Mouse (Mus musculus) liver, embryonic 15.5 days (tissue): Measurements from ENCODE around the gene Wfdc16. TPM values are rescaled to one million over a fixed set of nuclear protein-coding genes. Genes with fewer than 3 reads are reported as not detected.

Experiments
- ATAC-seq: fragments of 200-750 bp; cut with Nextera tagmentation; 2 replicates; pipeline ENCODE4 v1.8.0; 2017; ENCODE audit warnings: moderate number of reproducible peaks, mild to moderate bottlenecking, moderate library complexity; ENCODE audit not compliant: insufficient read depth
- H3K27ac ChIP-seq: fragments of 300-500 bp; sonication (generic); replicated peaks from 2 replicates; pipeline ENCODE4 v1.5.1; 2015; ENCODE audit warnings: mild to moderate bottlenecking, inconsistent platforms
- H3K27me3 ChIP-seq: fragments of 300-500 bp; sonication (generic); 2 replicates; pipeline ENCODE4 v1.6.1; 2015; ENCODE audit warnings: mild to moderate bottlenecking, inconsistent platforms
- H3K36me3 ChIP-seq: fragments of 300-500 bp; sonication (generic); replicated peaks from 2 replicates; pipeline ENCODE4 v1.6.1; 2015; ENCODE audit warnings: moderate library complexity, mild to moderate bottlenecking, inconsistent platforms
- H3K4me1 ChIP-seq: fragments of 300-500 bp; sonication (generic); replicated peaks from 2 replicates; pipeline ENCODE4 v1.6.1; 2015; ENCODE audit warnings: inconsistent platforms
- H3K4me2 ChIP-seq: fragments of 300-500 bp; sonication (generic); 2 replicates; pipeline ENCODE4 v1.6.1; 2015; ENCODE audit warnings: moderate library complexity, mild to moderate bottlenecking, inconsistent platforms
- H3K4me3 ChIP-seq: fragments of 300-500 bp; sonication (generic); replicated peaks from 2 replicates; pipeline ENCODE4 v1.5.1; 2015; ENCODE audit warnings: mild to moderate bottlenecking, inconsistent platforms
- H3K9ac ChIP-seq: fragments of 300-500 bp; sonication (generic); 2 replicates; pipeline ENCODE4 v1.6.1; 2015; ENCODE audit warnings: moderate library complexity, mild to moderate bottlenecking, inconsistent platforms
- H3K9me3 ChIP-seq: fragments of 300-500 bp; sonication (generic); replicated peaks from 2 replicates; pipeline ENCODE4 v1.6.1; 2016; ENCODE audit warnings: inconsistent platforms
- WGBS: fragments of 180-500 bp; shearing (Covaris S2); methylation state at CpG from one replicate; pipeline ENCODE4 v1.1.7; 2015; ENCODE audit warnings: mixed read lengths; ENCODE audit not compliant: insufficient replicate concordance; 5-methylcytosine and 5-hydroxymethylcytosine counted together
- polyA plus RNA-seq: library from polyadenylated mRNA; unstranded; fragments of >200 nt; fragmentation: Nextera tagmentation; extraction: Ambion mirVana; gene quantifications from 2 replicates; pipeline ENCODE4 v1.2.1, GENCODE M21; 2015

Gene Wfdc16
- polyA plus RNA-seq = not detected in 2 replicates

- H3K4me2 ChIP-seq = no peak within 1 kb of the TSS
- no peak within 1 kb of the TSS for H3K9ac ChIP-seq
- H3K36me3 ChIP-seq = no peaks in the 10 kb centered on the region
- no peak within 1 kb of the TSS for H3K4me3 ChIP-seq
- no peak within 1 kb of the TSS for H3K27ac ChIP-seq
- 66% methylated on average over 3 of the region's 3 CpGs for WGBS
- H3K9me3 ChIP-seq = no peaks in the 10 kb centered on the region
- H3K27me3 ChIP-seq = no peaks in the 10 kb centered on the region
- ATAC-seq = no peak
- H3K4me1 ChIP-seq = no peaks in the 10 kb centered on the region
Observed at GRCm38 (mm10) chr2:164638696-164639095, at the start of gene Wfdc16. Wfdc16 (minus strand) TSS chr2:164638796.

GRCm38 (mm10) chr2:164684807-164685206, 46.2 kb upstream of the Wfdc16 start, which contains the start of gene Wfdc13:
Wfdc13 (plus strand) TSS chr2:164685107.
- Histone ChIP-seq H3K9me3 (no peaks in the 10 kb centered on the region), H3K4me1 (no peaks in the 10 kb centered on the region; the same call in 1 of the 2 replicates), H3K4me2 (no peak within 1 kb of the TSS), H3K27me3 (0 out of 2 replicates have a peak, but pooled peaks cover 5% of the 10 kb centered on the region), H3K27ac (no peak within 1 kb of the TSS), H3K36me3 (no peaks in the 10 kb centered on the region), H3K4me3 (no peak within 1 kb of the TSS), H3K9ac (no peak within 1 kb of the TSS)
- 38% methylated on average over 3 of the region's 3 CpGs for WGBS
- no peak for ATAC-seq

- Histone ChIP-seq H3K27me3 (no peaks in the 10 kb centered on the region), H3K9me3 (no peaks in the 10 kb centered on the region), H3K4me2 (no peak overlapping the region), H3K4me1 (peaks cover 9% of the 10 kb centered on the region), H3K36me3 (no peaks in the 10 kb centered on the region), H3K9ac (no peak overlapping the region), H3K27ac (no peak overlapping the region), H3K4me3 (no peak overlapping the region)
- 9% methylated on average over 3 of the region's 3 CpGs for WGBS
- peak; percentile 54; the same call in 1 of the 2 replicates for ATAC-seq
Observed at GRCm38 (mm10) chr2:164679906-164680305, 41.3 kb upstream of the Wfdc16 start.

- Histone ChIP-seq H3K4me3 (0 out of 2 replicates have a peak overlapping the region, but pooled peaks have one; percentile 12), H3K36me3 (no peaks in the 10 kb centered on the region), H3K27ac (no peak overlapping the region; the same call in 1 of the 2 replicates), H3K4me2 (peak overlapping the region; percentile 47), H3K27me3 (no peaks in the 10 kb centered on the region), H3K9me3 (no peaks in the 10 kb centered on the region), H3K9ac (no peak overlapping the region), H3K4me1 (peaks cover 9% of the 10 kb centered on the region)
- ATAC-seq = 0 out of 2 replicates have a peak, but pooled peaks have one; percentile 28
- WGBS = 17% methylated on average over 19 of the region's 19 CpGs
Observed at GRCm38 (mm10) chr2:164678848-164679625, 40.4 kb upstream of the Wfdc16 start.

GRCm38 (mm10) chr2:164676916-164677685, 38.5 kb upstream of the Wfdc16 start:
- Histone ChIP-seq H3K9ac (no peak overlapping the region), H3K4me2 (no peak overlapping the region), H3K27ac (no peak overlapping the region), H3K9me3 (no peaks in the 10 kb centered on the region), H3K4me3 (no peak overlapping the region), H3K36me3 (no peaks in the 10 kb centered on the region), H3K27me3 (no peaks in the 10 kb centered on the region), H3K4me1 (peaks cover 9% of the 10 kb centered on the region)
- ATAC-seq = no peak
- 64% methylated on average over 16 of the region's 16 CpGs for WGBS

GRCm38 (mm10) chr2:164676103-164676502, 37.5 kb upstream of the Wfdc16 start:
- no peak overlapping the region for H3K4me3 ChIP-seq
- 67% methylated on average over 7 of the region's 7 CpGs for WGBS
- H3K36me3 ChIP-seq = no peaks in the 10 kb centered on the region
- no peak for ATAC-seq
- peaks cover 9% of the 10 kb centered on the region for H3K4me1 ChIP-seq
- H3K9me3 ChIP-seq = no peaks in the 10 kb centered on the region
- no peak overlapping the region for H3K9ac ChIP-seq
- H3K27ac ChIP-seq = no peak overlapping the region
- no peaks in the 10 kb centered on the region for H3K27me3 ChIP-seq
- H3K4me2 ChIP-seq = no peak overlapping the region

GRCm38 (mm10) chr2:164673987-164674386, 35.4 kb upstream of the Wfdc16 start, which contains the start of gene Wfdc11:
Wfdc11 (minus strand) TSS chr2:164674087.
- WGBS = 57% methylated on average over 7 of the region's 7 CpGs
- Histone ChIP-seq H3K4me2 (no peak within 1 kb of the TSS), H3K27ac (no peak within 1 kb of the TSS), H3K36me3 (no peaks in the 10 kb centered on the region), H3K4me1 (peaks cover 5% of the 10 kb centered on the region; the same call in 1 of the 2 replicates), H3K9me3 (no peaks in the 10 kb centered on the region), H3K27me3 (no peaks in the 10 kb centered on the region), H3K4me3 (no peak within 1 kb of the TSS), H3K9ac (no peak within 1 kb of the TSS)
- ATAC-seq = no peak

GRCm38 (mm10) chr2:164670938-164671337, 32.3 kb upstream of the Wfdc16 start:
- H3K9me3 ChIP-seq = no peaks in the 10 kb centered on the region
- no peaks in the 10 kb centered on the region for H3K4me1 ChIP-seq
- WGBS = 18% methylated on average over 1 of the region's 1 CpGs
- no peaks in the 10 kb centered on the region for H3K36me3 ChIP-seq
- H3K4me2 ChIP-seq = no peak overlapping the region
- no peak overlapping the region for H3K9ac ChIP-seq
- H3K27me3 ChIP-seq = no peaks in the 10 kb centered on the region
- no peak overlapping the region for H3K27ac ChIP-seq
- no peak for ATAC-seq
- no peak overlapping the region for H3K4me3 ChIP-seq

- Histone ChIP-seq H3K9ac (no peak overlapping the region), H3K4me1 (no peaks in the 10 kb centered on the region), H3K36me3 (no peaks in the 10 kb centered on the region), H3K4me2 (no peak overlapping the region), H3K27me3 (no peaks in the 10 kb centered on the region), H3K4me3 (no peak overlapping the region), H3K9me3 (no peaks in the 10 kb centered on the region), H3K27ac (no peak overlapping the region)
- no peak for ATAC-seq
- 55% methylated on average over 5 of the region's 5 CpGs for WGBS
Observed at GRCm38 (mm10) chr2:164670261-164670660, 31.7 kb upstream of the Wfdc16 start.

- no peaks in the 10 kb centered on the region for H3K9me3 ChIP-seq
- no peak overlapping the region for H3K4me2 ChIP-seq
- no peak overlapping the region for H3K4me3 ChIP-seq
- 66% methylated on average over 7 of the region's 7 CpGs for WGBS
- no peaks in the 10 kb centered on the region for H3K36me3 ChIP-seq
- no peak overlapping the region for H3K27ac ChIP-seq
- ATAC-seq = no peak
- H3K9ac ChIP-seq = no peak overlapping the region
- H3K4me1 ChIP-seq = no peaks in the 10 kb centered on the region
- no peaks in the 10 kb centered on the region for H3K27me3 ChIP-seq
Observed at GRCm38 (mm10) chr2:164664851-164665250, 26.3 kb upstream of the Wfdc16 start.

- H3K4me1 ChIP-seq = no peaks in the 10 kb centered on the region
- H3K27me3 ChIP-seq = no peaks in the 10 kb centered on the region
- H3K36me3 ChIP-seq = no peaks in the 10 kb centered on the region
- no peaks in the 10 kb centered on the region for H3K9me3 ChIP-seq
- WGBS = 60% methylated on average over 9 of the region's 9 CpGs
- no peak within 1 kb of the TSS for H3K4me3 ChIP-seq
- no peak within 1 kb of the TSS for H3K27ac ChIP-seq
- H3K9ac ChIP-seq = no peak within 1 kb of the TSS
- no peak for ATAC-seq
- H3K4me2 ChIP-seq = no peak within 1 kb of the TSS
Observed at GRCm38 (mm10) chr2:164656483-164656882, 17.9 kb upstream of the Wfdc16 start, which contains the start of gene Wfdc9. Wfdc9 (minus strand) TSS chr2:164656583.
